Mouse (Mus musculus) embryonic fibroblast, embryonic 13.5 days (primary cell): ENCODE results near the gene Hs3st2.

Experiments used
- CTCF ChIP-seq: IDR thresholded peaks from 2 replicates; pipeline ENCODE4 v1.5.1; 2011; ENCODE audit warnings: mild to moderate bottlenecking, control low read depth, low read length, moderate library complexity, borderline replicate concordance; ENCODE audit not compliant: insufficient read depth
- POLR2A ChIP-seq: IDR thresholded peaks from 2 replicates; pipeline ENCODE4 v1.6.1; 2011; ENCODE audit warnings: low read depth, mild to moderate bottlenecking, control low read depth, low read length, moderate library complexity

DNA sequence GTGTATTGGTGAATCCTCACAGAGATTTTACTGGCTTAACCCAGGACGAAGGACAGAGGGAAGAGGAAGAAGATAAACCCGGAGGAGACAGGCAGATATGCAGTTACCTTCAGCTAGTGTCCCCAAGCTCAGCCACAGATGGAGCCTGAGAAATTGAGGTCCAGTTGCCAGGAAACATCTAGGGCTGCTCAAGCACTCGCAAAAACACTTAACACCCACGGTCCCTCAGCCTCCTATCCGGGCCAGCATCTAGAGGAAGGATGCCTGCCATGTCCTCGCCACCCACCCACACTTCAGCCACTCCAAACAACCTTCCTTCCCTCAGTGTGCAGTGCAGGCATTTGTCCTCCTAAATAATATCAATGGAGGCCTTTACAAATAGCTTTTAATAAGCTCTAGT, 95.6 kb downstream of the Hs3st2 start:
- TF ChIP-seq CTCF (no peak), POLR2A (no peak)
